Mouse (Mus musculus) ES-Bruce4 (cell line): ENCODE measurements around the gene Arfgap3. TPM values are rescaled to one million over a fixed set of nuclear protein-coding genes. Genes with fewer than 3 reads are reported as not detected.
"Not testable (repeated sequence)": the region's sequence is repeated elsewhere in the genome, so short reads cannot be mapped to it uniquely, and the experiment has no call there.

Source experiments
- H3K27ac ChIP-seq: 2 replicates; pipeline ENCODE4 v1.5.1; 2012; ENCODE audit warnings: low read length, inconsistent platforms; ENCODE audit not compliant: insufficient read depth
- H3K27me3 ChIP-seq: 2 replicates; pipeline ENCODE4 v1.6.1; 2012; ENCODE audit warnings: mild to moderate bottlenecking, low read length, inconsistent platforms; ENCODE audit not compliant: control insufficient read depth, poor library complexity, insufficient read depth, severe bottlenecking
- H3K36me3 ChIP-seq: 2 replicates; pipeline ENCODE4 v1.6.1; 2012; ENCODE audit warnings: inconsistent platforms, mild to moderate bottlenecking, low read length, moderate library complexity; ENCODE audit not compliant: control insufficient read depth, poor library complexity, insufficient read depth, severe bottlenecking
- H3K4me1 ChIP-seq: one replicate; pipeline ENCODE4 v1.8.1; 2011; ENCODE audit warnings: low read length; ENCODE audit not compliant: control insufficient read depth, insufficient read depth
- H3K4me3 ChIP-seq: 2 replicates; pipeline ENCODE4 v1.5.1; 2011; ENCODE audit warnings: low read depth, mild to moderate bottlenecking, low read length
- H3K9ac ChIP-seq: 2 replicates; pipeline ENCODE4 v1.6.1; 2012; ENCODE audit warnings: low read depth, mild to moderate bottlenecking, inconsistent platforms; ENCODE audit not compliant: poor library complexity, severe bottlenecking
- H3K9me3 ChIP-seq: replicated peaks from 2 replicates; pipeline ENCODE4 v1.6.1; 2012; ENCODE audit warnings: mild to moderate bottlenecking, low read length, inconsistent platforms; ENCODE audit not compliant: control insufficient read depth, poor library complexity, insufficient read depth, severe bottlenecking
- CTCF ChIP-seq: IDR thresholded peaks from one replicate; pipeline ENCODE4 v1.8.1; 2011; ENCODE audit warnings: low read depth, low read length
- EP300 ChIP-seq: IDR thresholded peaks from 2 replicates; pipeline ENCODE4 v1.6.1; 2011; ENCODE audit warnings: low read depth, low read length; ENCODE audit not compliant: insufficient read depth
- POLR2A ChIP-seq: IDR thresholded peaks from one replicate; pipeline ENCODE4 v1.8.1; 2011; ENCODE audit warnings: low read length; ENCODE audit not compliant: insufficient read depth
- polyA plus RNA-seq: library from polyadenylated mRNA; stranded (reverse); fragments of >200 nt; gene quantifications from 2 replicates; pipeline ENCODE4 v1.2.4, GENCODE M21; 2011; ENCODE audit warnings: low read depth; ENCODE audit not compliant: missing spikeins, insufficient read depth, insufficient read length

The Arfgap3 gene
- polyA plus RNA-seq, 1 experiment = 10.0 TPM

DNA sequence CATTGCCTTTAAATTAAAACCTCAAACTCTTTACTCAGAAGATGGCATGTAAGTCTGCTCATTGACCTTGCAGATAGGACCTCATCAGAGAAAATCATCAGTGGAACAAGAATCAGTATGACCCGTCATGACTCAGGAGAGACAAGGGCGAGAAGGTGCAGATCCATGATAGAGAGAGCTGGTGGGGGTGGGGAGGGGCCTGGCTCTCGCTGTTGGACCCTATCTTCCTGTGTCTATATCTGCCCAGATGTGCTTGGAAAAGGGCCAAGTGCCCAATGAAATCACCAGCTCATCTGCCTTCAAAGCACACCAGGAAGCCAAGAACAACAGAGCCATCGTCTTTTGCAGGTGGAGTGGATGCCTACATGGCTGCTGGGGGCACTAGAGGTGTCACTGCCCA is 27.1 kb upstream of the Arfgap3 start:
- Histone ChIP-seq H3K27me3 (no peaks in the 10 kb centered on the region), H3K4me1 (no peaks in the 10 kb centered on the region), H3K4me3 (no peak overlapping the region), H3K9ac (no peak overlapping the region), H3K9me3 (no peaks in the 10 kb centered on the region), H3K36me3 (no peaks in the 10 kb centered on the region), H3K27ac (no peak overlapping the region)
- TF ChIP-seq EP300 (no peak), CTCF (no peak), POLR2A (no peak)

DNA sequence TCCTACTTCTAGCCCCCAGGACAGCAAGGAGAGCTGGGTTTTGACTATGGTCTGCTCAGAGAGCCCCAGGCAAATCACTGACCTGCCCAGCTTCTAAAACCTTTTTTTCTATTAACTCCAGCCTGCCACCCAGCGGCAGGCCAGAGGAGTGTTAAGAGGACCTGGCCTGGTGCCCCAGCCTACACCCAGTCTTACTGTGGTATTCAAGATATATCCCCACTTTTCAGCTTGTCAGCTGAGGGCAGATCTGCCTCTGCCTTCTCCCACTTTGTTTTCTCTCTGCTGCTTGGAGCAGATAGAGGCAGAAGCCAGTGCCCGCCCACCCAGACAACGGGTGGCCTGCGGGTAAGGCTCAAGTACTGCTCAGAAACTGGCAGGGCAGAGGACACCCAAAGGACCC is 25.1 kb upstream of the Arfgap3 start:
- Histone ChIP-seq H3K9me3 (no peaks in the 10 kb centered on the region), H3K27ac (no peak overlapping the region), H3K4me3 (no peak overlapping the region), H3K9ac (no peak overlapping the region), H3K36me3 (no peaks in the 10 kb centered on the region), H3K27me3 (no peaks in the 10 kb centered on the region), H3K4me1 (no peaks in the 10 kb centered on the region)
- TF ChIP-seq EP300 (no peak), CTCF (peak; percentile 48)

DNA sequence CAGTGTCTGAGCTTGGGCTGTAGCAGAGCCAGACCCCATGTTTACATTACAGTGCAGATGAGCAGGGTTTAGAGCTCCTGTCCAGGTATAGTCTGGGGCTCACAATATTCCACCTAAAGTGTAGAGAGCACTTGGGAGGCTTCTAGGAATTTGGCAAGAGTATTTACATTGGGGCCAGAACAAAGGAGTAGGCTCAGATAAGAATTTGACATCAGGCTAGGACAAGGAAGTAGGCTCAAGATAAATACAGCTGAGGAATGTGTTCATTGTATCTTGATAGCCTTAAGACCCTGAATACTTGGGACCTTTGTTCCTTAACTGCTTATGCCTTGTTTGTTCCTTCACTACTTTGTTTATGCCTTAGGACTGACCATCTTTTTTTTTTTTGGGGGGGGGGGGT is 24.0 kb upstream of the Arfgap3 start:
- H3K4me1 ChIP-seq = no peaks in the 10 kb centered on the region
- no peaks in the 10 kb centered on the region for H3K27me3 ChIP-seq
- no peaks in the 10 kb centered on the region for H3K36me3 ChIP-seq
- no peak overlapping the region for H3K4me3 ChIP-seq
- no peaks in the 10 kb centered on the region for H3K9me3 ChIP-seq
- H3K9ac ChIP-seq = no peak overlapping the region
- no peak overlapping the region for H3K27ac ChIP-seq
- no peak for TF ChIP-seq EP300
- no peak for TF ChIP-seq CTCF
- no peak for TF ChIP-seq POLR2A

DNA sequence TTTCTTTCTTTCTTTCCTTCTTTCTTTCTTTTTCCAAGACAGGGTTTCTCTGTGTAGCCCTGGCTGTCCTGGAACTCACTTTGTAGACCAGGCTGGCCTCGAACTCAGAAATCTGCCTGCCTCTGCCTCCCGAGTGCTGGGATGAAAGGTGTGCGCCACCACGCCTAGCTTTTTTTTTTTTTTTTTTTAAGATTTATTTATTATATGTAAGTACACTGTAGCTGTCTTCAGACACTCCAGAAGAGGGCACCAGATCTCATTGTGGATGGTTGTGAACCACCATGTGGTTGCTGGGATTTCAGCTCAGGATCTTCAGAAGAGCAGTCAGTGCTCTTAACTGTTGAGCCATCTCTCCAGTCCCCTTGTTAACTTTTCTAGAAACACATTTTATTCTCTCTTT is 18.7 kb upstream of the Arfgap3 start:
- not testable (repeated sequence) for H3K27me3 ChIP-seq, H3K9ac ChIP-seq, H3K9me3 ChIP-seq, H3K27ac ChIP-seq, H3K4me3 ChIP-seq, H3K36me3 ChIP-seq, H3K4me1 ChIP-seq

DNA sequence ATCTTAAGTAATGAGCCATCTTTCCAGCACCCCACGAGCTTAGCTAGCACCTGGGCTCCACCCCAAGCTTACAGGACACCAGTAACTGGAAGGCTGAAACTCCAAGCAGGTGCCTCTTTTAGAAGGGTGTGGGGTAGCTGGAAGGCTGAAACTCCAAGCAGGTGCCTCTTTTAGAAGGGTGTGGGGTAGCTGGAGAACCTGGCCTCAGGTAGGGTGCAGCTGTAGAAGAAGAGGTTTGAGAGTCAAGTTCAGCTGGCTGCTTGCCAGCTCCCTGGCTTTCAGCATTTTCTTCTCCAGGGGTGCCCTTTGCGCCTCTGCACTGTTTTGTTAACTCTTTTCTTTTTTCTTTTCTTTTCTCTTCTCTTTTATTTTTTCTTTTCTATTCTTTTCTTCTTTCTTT is 18.2 kb upstream of the Arfgap3 start:
- Histone ChIP-seq H3K9ac (no peak overlapping the region), H3K27ac (no peak overlapping the region), H3K36me3 (no peaks in the 10 kb centered on the region), H3K4me1 (no peaks in the 10 kb centered on the region), H3K27me3 (no peaks in the 10 kb centered on the region), H3K4me3 (no peak overlapping the region), H3K9me3 (no peaks in the 10 kb centered on the region)
- TF ChIP-seq CTCF = no peak
- TF ChIP-seq POLR2A = no peak
- TF ChIP-seq EP300 = no peak

DNA sequence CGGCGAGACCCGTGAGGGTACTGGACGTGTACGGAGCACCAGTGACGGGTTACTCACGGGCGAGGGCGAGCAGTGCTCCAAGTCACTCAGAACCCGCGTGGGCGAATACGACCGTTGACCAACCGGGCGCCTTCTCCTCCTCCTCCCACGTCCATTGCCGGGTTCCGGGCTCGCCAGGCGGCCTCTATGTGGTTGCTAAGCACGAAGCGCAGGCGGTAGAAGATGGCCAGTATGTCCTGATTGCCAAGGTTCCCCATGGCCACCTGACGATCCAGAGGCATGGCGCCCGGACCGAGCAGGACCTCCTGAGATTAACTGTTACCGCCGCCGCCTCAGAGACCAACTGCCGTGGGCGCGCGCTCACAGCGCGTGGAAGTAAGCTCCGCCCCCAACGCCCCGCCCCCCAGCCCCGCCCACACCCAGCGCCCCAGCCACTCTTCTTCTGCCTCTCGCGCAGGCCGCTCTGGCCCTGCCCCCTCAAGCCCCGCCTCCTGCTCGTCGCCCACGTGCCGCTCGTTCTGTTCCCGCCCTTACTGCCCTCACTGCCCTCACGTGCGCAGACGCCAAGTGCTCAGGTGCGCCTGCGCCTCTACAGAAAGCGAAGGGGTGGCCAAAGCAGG is 17.0 kb upstream of the Arfgap3 start:
- TF ChIP-seq CTCF (no peak), POLR2A (peak; percentile 36), EP300 (peak; percentile 69; the same call in 1 of the 2 replicates)
- no peak overlapping the region for H3K27ac ChIP-seq
- H3K9ac ChIP-seq = peak overlapping the region; percentile 39
- no peaks in the 10 kb centered on the region for H3K27me3 ChIP-seq
- no peaks in the 10 kb centered on the region for H3K36me3 ChIP-seq
- no peaks in the 10 kb centered on the region for H3K4me1 ChIP-seq
- H3K4me3 ChIP-seq = peak overlapping the region; percentile 76
- H3K9me3 ChIP-seq = no peaks in the 10 kb centered on the region
